Mouse (Mus musculus): ENCODE results near the gene Mfsd13b. TPM values are rescaled to one million over a fixed set of nuclear protein-coding genes. Genes with fewer than 3 reads are reported as not detected.

Mfsd13b gene
- polyA plus RNA-seq (2015; fragmentation: Illumina TruSeq; extraction: RNeasy Lipid Tissue Mini Kit (QIAGEN cat#74804); ENCODE audit: low read depth, low replicate concordance): 0.59 TPM

DNA sequence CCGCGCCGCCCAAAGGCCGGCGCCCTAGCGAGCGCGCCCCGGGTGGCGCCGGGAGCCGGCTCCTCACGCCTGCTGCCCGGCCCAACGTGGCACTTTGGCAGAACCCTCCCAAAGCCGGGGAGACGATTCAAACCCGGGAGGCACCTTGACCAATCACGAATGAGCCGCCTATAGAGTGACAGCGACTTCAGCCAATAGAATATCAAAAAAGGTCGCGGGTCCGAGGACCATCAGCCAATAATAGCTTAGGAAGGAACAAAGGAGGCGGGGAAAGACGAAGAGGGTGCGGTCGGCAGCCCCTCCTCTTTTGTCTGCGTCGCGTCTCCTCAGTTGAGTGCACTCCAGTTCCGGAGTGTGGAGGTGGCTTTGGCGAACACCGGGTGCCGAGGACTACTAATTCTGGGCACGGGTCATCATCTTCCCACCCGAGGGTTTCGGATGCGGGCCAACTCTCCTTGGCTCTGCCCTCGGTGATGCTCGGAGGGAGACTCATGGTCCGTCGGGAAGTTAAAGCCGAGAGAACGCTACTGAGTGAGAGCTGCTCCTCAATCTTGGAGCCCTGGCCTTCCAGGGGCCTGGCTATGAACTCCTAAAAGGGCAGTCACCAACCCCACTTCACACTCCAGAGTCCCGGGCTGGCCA lies at the start of gene Mfsd13b, which contains the start of gene Cdr2:
Gene Mfsd13b, plus strand, starts transcription at position 310 of the 642 bp plus-strand sequence.
Gene Cdr2, minus strand, starts transcription at position 113 of the 642 bp plus-strand sequence.

DNA sequence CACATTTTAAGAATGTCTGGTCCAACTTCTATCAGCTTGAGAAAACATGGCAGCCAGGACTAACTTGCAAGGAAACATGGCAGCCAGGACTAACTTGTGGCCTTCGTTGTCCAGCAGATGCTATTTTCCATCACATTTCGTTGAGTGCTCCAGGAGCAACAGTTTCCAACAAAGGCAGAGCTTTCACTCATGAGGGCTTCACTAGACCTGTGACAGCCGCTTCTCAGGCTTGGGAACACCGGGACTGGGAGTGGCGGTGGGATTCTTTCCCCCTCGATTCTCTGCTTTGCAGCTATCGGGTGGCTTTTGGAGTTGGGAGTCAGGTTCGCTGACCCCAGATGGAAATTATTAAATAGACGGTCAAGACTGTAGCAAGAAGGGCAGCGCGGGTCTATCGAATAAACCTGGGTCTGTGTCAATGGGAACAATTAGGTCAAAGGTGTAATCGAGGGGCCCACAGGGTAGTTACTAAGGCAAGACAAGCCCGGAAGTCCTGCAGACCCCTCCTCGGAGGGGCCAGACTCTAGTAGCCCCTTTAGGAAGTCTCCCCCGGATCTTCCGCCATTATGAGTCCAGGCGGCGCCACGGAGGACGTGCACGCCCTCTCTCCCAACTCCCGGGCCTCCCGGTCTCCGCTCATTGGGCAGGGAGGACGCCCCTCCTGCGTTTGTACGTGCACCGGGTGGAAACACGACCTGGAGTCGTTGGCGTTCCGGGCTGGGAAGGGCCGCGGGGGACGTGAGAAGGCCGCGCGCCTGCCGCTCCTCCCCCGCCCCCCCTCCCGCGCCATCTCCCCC lies 51.7 kb downstream of the Mfsd13b start, which contains the start of gene Mettl9:
Gene Mettl9, plus strand, starts transcription at position 590 of the 797 bp plus-strand sequence.

Other genes starting within 250 kb of the Mfsd13b start
- gene Vwa3a, start 243.2 kb upstream of the Mfsd13b start, polyA plus RNA-seq (2015; fragmentation: Illumina TruSeq; extraction: RNeasy Lipid Tissue Mini Kit (QIAGEN cat#74804); ENCODE audit: low read depth, low replicate concordance): 3.4 TPM
- not detected for gene Gm5737, start 170.1 kb upstream of the Mfsd13b start, polyA plus RNA-seq (2015; fragmentation: Illumina TruSeq; extraction: RNeasy Lipid Tissue Mini Kit (QIAGEN cat#74804); ENCODE audit: low read depth, low replicate concordance)
- gene Eef2k, start 139.7 kb upstream of the Mfsd13b start, polyA plus RNA-seq (2015; fragmentation: Illumina TruSeq; extraction: RNeasy Lipid Tissue Mini Kit (QIAGEN cat#74804); ENCODE audit: low read depth, low replicate concordance): 19.3 TPM
- gene Polr3e, start 64.8 kb upstream of the Mfsd13b start, polyA plus RNA-seq (2015; fragmentation: Illumina TruSeq; extraction: RNeasy Lipid Tissue Mini Kit (QIAGEN cat#74804); ENCODE audit: low read depth, low replicate concordance): 22.1 TPM
- 21.2 TPM for gene Cdr2, start 197 bp upstream of the Mfsd13b start, polyA plus RNA-seq (2015; fragmentation: Illumina TruSeq; extraction: RNeasy Lipid Tissue Mini Kit (QIAGEN cat#74804); ENCODE audit: low read depth, low replicate concordance)
- gene Mettl9, start 51.9 kb downstream of the Mfsd13b start, polyA plus RNA-seq (2015; fragmentation: Illumina TruSeq; extraction: RNeasy Lipid Tissue Mini Kit (QIAGEN cat#74804); ENCODE audit: low read depth, low replicate concordance): 85.7 TPM
- 1.0 TPM for gene Igsf6, start 92.1 kb downstream of the Mfsd13b start, polyA plus RNA-seq (2015; fragmentation: Illumina TruSeq; extraction: RNeasy Lipid Tissue Mini Kit (QIAGEN cat#74804); ENCODE audit: low read depth, low replicate concordance)
- not detected for gene Otoa, start 99.1 kb downstream of the Mfsd13b start, polyA plus RNA-seq (2015; fragmentation: Illumina TruSeq; extraction: RNeasy Lipid Tissue Mini Kit (QIAGEN cat#74804); ENCODE audit: low read depth, low replicate concordance)